ENCODE assay signal across 28 mouse cellular contexts in the genomic region with DNA sequence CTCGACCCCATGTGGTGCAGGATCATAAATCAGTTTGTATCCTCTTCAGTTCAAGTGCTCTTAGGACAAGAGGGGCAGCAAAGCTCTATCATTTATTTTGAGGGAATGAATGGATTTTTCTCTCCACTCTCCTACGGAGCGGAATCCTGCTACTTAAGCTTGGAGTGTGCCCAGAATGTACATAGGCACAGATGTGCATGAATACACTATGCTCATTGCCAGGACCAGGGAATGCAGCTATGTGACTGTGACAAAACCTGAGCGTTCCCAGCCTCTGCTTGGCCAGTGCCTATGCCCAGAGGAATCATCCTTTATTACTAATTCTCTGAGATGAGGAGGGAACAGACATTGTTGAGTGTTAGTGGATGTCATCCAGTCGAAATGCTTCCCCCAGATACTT.
DNase-seq lines count a peak whose midpoint lies in the region; ATAC-seq lines count a peak whose summit lies in the region.
"Had no signal": no experiment of that assay in that cellular context is flagged by ENCODE, and none has a peak within 500 bp of the region (broad histone marks: within the 10 kb centered on the region; RNA-seq: fewer than 3 reads in every experiment).

No protein-coding gene starts in this region.

- ATAC-seq in frontal cortex, adult (ENCODE audit: low TSS enrichment): peak; percentile 95
- ATAC-seq in midbrain, embryonic 14.5 days (ENCODE audit: low FRiP score, low TSS enrichment): no peak
- no peak for ATAC-seq in midbrain, embryonic 15.5 days (replicated peaks)
- ATAC-seq: forebrain, embryonic 16.5 days; hindbrain, postnatal 0 days; intestine, postnatal 0 days; liver, embryonic 12.5 days; midbrain, embryonic 13.5 days had no signal

- no peak overlapping the region for H3K9ac ChIP-seq in midbrain, embryonic 14.5 days (replicated peaks; ENCODE audit: low read length)
- H3K9ac ChIP-seq in midbrain, embryonic 15.5 days: no peak overlapping the region
- H3K9ac ChIP-seq: embryonic facial prominence, embryonic 15.5 days; heart, embryonic 13.5 days; kidney, embryonic 15.5 days; limb, embryonic 13.5 days; liver, embryonic 12.5 days; midbrain, embryonic 13.5 days; neural tube, embryonic 12.5 days had no signal

- H3K4me2 ChIP-seq in midbrain, embryonic 14.5 days (ENCODE audit: low read length): no peak overlapping the region
- no peak overlapping the region for H3K4me2 ChIP-seq in midbrain, embryonic 15.5 days
- H3K4me2 ChIP-seq: embryonic facial prominence, embryonic 15.5 days; heart, embryonic 13.5 days; kidney, embryonic 15.5 days; limb, embryonic 13.5 days; liver, embryonic 12.5 days; midbrain, embryonic 13.5 days; neural tube, embryonic 12.5 days had no signal

- H3K9me3 ChIP-seq in midbrain, embryonic 14.5 days (ENCODE audit: control insufficient read depth, low read length): no peaks in the 10 kb centered on the region
- no peaks in the 10 kb centered on the region for H3K9me3 ChIP-seq in midbrain, embryonic 15.5 days
- H3K9me3 ChIP-seq: embryonic facial prominence, embryonic 15.5 days; heart, embryonic 13.5 days; kidney, embryonic 15.5 days; limb, embryonic 13.5 days; liver, embryonic 12.5 days; megakaryocyte, embryonic 14.5 days; midbrain, embryonic 13.5 days; neural tube, embryonic 12.5 days had no signal

- 77% methylated on average over 5 of the region's 5 CpGs for WGBS in midbrain, embryonic 14.5 days
- WGBS in midbrain, embryonic 15.5 days: 75% methylated on average over 5 of the region's 5 CpGs

- no peaks in the 10 kb centered on the region for H3K4me1 ChIP-seq in midbrain, embryonic 14.5 days (ENCODE audit: control insufficient read depth, insufficient read depth, low read length)
- no peaks in the 10 kb centered on the region for H3K4me1 ChIP-seq in midbrain, embryonic 15.5 days
- H3K4me1 ChIP-seq: embryonic facial prominence, embryonic 15.5 days; heart, embryonic 13.5 days; kidney, embryonic 15.5 days; limb, embryonic 13.5 days; liver, embryonic 12.5 days; megakaryocyte, embryonic 14.5 days; midbrain, embryonic 13.5 days; neural tube, embryonic 12.5 days had no signal

- H3K4me3 ChIP-seq in midbrain, embryonic 14.5 days (replicated peaks; ENCODE audit: low read depth, low read length): no peak overlapping the region
- H3K4me3 ChIP-seq in midbrain, embryonic 15.5 days: no peak overlapping the region
- H3K4me3 ChIP-seq: embryonic facial prominence, embryonic 15.5 days; heart, adult 2 months; heart, embryonic 13.5 days; kidney, embryonic 15.5 days; limb, embryonic 13.5 days; liver, embryonic 12.5 days; megakaryocyte, embryonic 14.5 days; midbrain, embryonic 13.5 days; neural tube, embryonic 12.5 days had no signal

- no peak overlapping the region for H3K27ac ChIP-seq in midbrain, embryonic 14.5 days (replicated peaks; ENCODE audit: low read depth, low read length)
- no peak overlapping the region for H3K27ac ChIP-seq in midbrain, embryonic 15.5 days
- H3K27ac ChIP-seq: embryonic facial prominence, embryonic 15.5 days; heart, adult 2 months; heart, embryonic 13.5 days; hindbrain, postnatal 0 days; kidney, embryonic 15.5 days; limb, embryonic 13.5 days; liver, embryonic 12.5 days; midbrain, embryonic 13.5 days; neural tube, embryonic 12.5 days had no signal

- H3K27me3 ChIP-seq in midbrain, embryonic 14.5 days (ENCODE audit: control insufficient read depth, insufficient read depth, low read length): no peaks in the 10 kb centered on the region
- H3K27me3 ChIP-seq in midbrain, embryonic 15.5 days (replicated peaks): no peaks in the 10 kb centered on the region
- H3K27me3 ChIP-seq: embryonic facial prominence, embryonic 15.5 days; heart, embryonic 13.5 days; kidney, embryonic 15.5 days; limb, embryonic 13.5 days; liver, embryonic 12.5 days; megakaryocyte, embryonic 14.5 days; midbrain, embryonic 13.5 days; neural tube, embryonic 12.5 days had no signal

- DNase-seq in frontal cortex, postnatal 25 days (ENCODE audit: low spot score in 2 of 2): no peak
- DNase-seq in midbrain, embryonic 14.5 days: peak; percentile 7
- DNase-seq in layer of hippocampus, adult 8-10 months (ENCODE audit: low spot score in 2 of 2): peak; percentile 2 to 8
- DNase-seq in right cerebral cortex, postnatal 10 days (ENCODE audit: low spot score in 2 of 2): peak; percentile 28 to 35
- DNase-seq in gastrocnemius, adult 8-10 months (ENCODE audit: low spot score in 2 of 2): no peak
- DNase-seq in lung, postnatal 14 days: no peak
- DNase-seq: adrenal gland, postnatal 14 days; cerebellum, adult 11 months; cerebellum, adult 9-11 months; gastrocnemius, postnatal 10 days; heart, adult 2 months; heart, postnatal 14 days; lung, adult 18-20 months; lung, postnatal 36 days; thymus, postnatal 25 days had no signal

- no peaks in the 10 kb centered on the region for H3K36me3 ChIP-seq in midbrain, embryonic 14.5 days (ENCODE audit: control insufficient read depth, insufficient read depth, low read length)
- H3K36me3 ChIP-seq in midbrain, embryonic 15.5 days (replicated peaks): no peaks in the 10 kb centered on the region
- H3K36me3 ChIP-seq: embryonic facial prominence, embryonic 15.5 days; heart, embryonic 13.5 days; kidney, embryonic 15.5 days; limb, embryonic 13.5 days; liver, embryonic 12.5 days; midbrain, embryonic 13.5 days; neural tube, embryonic 12.5 days had no signal

Comparison
In these comparisons a context has a peak if more than half of its experiments do, and no peak if none do; other contexts are left out.
1. DNase-seq: peak in midbrain, embryonic 14.5 days (single experiment), layer of hippocampus, adult 8-10 months (2 of 2) and right cerebral cortex, postnatal 10 days (2 of 2); none in frontal cortex, postnatal 25 days (0 of 2), gastrocnemius, adult 8-10 months (0 of 2) and lung, postnatal 14 days (single experiment).